Mouse (Mus musculus) embryonic stem cell, embryonic (primary cell): ENCODE results near the gene Sbno1.

ENCODE experiments used
- CTCF ChIA-PET, 4 experiments: fragments of 300-600 bp in 2 of 4; fragments of 350-600 bp in 2 of 4; sonication (Branson Sonifier 250); formaldehyde crosslinking; loops; one replicate each; lab custom pipeline; 2022; ENCODE audit warnings: inconsistent platforms in 2 of 4; lab: Charles Lee
- POLR2A ChIA-PET, 4 experiments: fragments of 300-600 bp in 2 of 4; fragments of 350-600 bp in 2 of 4; sonication (Branson Sonifier 250); formaldehyde crosslinking; loops; one replicate each; lab custom pipeline; 2022; ENCODE audit warnings: antibody characterized with exemption in 4 of 4, inconsistent platforms in 1 of 4; lab: Charles Lee

The Sbno1 gene

GRCm38 (mm10) chr5:124341753-124342339 lies 84.0 kb downstream of the Sbno1 start:
- POLR2A ChIA-PET = interaction anchor here in 3 of 4 experiments (1.0 to 6.7 kb wide), 6 partner anchors 8 to 28 kb away, joined by 3 to 58 read pairs (median 8); partner anchors contain the start of genes 2810006K23Rik (in 1 of the 3) and Mphosph9 (in 1 of the 3)

GRCm38 (mm10) chr5:124338791-124339190 lies 87.0 kb downstream of the Sbno1 start:
- CTCF ChIA-PET = interaction anchor here in 3 of 4 experiments (0.6 to 2.3 kb wide), 7 partner anchors 9 to 176 kb away, joined by 3 to 10 read pairs (median 4); partner anchors contain the start of genes 2810006K23Rik (in 1 of the 3) and Mphosph9 (in 1 of the 3)
- POLR2A ChIA-PET = interaction anchor here in 3 of 4 experiments (0.5 to 6.7 kb wide), 16 partner anchors 9 to 1441 kb away, joined by 3 to 89 read pairs (median 6); partner anchors contain the start of genes 2810006K23Rik (in 3 of the 3), Mphosph9 (in 3 of the 3), Ccdc62 (in 1 of the 3) and Kmt5a (in 1 of the 3)

More at GRCm38 (mm10) chr5:124341753-124342339, 84.0 kb downstream of the Sbno1 start:
- CTCF ChIA-PET = interaction anchor here in 1 of 4 experiments (0.8 to 1.5 kb wide), 3 partner anchors 11 to 77 kb away, joined by 3 to 7 read pairs (median 7); no protein-coding TSS in a partner anchor

GRCm38 (mm10) chr5:124337909-124338308 lies 87.9 kb downstream of the Sbno1 start:
- ChIA-PET CTCF (interaction anchor here in 1 of 4 experiments (2.3 kb wide), 1 partner anchor 10 kb away, joined by 9 read pairs; the partner anchor contains the start of genes 2810006K23Rik and Mphosph9), POLR2A (interaction anchor here in 2 of 4 experiments (0.8 to 6.7 kb wide), 8 partner anchors 8 to 589 kb away, joined by 3 to 89 read pairs (median 22); partner anchors contain the start of genes 2810006K23Rik (in 2 of the 2), Mphosph9 (in 2 of the 2) and Rsrc2 (in 1 of the 2))

GRCm38 (mm10) chr5:124337103-124337502 lies 88.7 kb downstream of the Sbno1 start:
- ChIA-PET POLR2A (interaction anchor here in 2 of 4 experiments (0.6 to 6.7 kb wide), 9 partner anchors 7 to 537 kb away, joined by 3 to 89 read pairs (median 4); partner anchors contain the start of genes 2810006K23Rik (in 2 of the 2) and Mphosph9 (in 2 of the 2)), CTCF (interaction anchor here in 1 of 4 experiments (0.6 kb wide), 1 partner anchor 52 kb away, joined by 3 read pairs; no protein-coding TSS in a partner anchor)

GRCm38 (mm10) chr5:124334392-124334791 lies 91.4 kb downstream of the Sbno1 start:
- ChIA-PET POLR2A (interaction anchor here in 2 of 4 experiments (0.5 to 8.3 kb wide), 5 partner anchors 13 to 131 kb away, joined by 3 to 80 read pairs (median 4); no protein-coding TSS in a partner anchor), CTCF (interaction anchor here in 2 of 4 experiments (0.6 kb wide), 2 partner anchors 18 to 19 kb away, joined by 3 to 6 read pairs; no protein-coding TSS in a partner anchor)

- CTCF ChIA-PET = interaction anchor here in 1 of 4 experiments (2.1 kb wide), 1 partner anchor 12 kb away, joined by 7 read pairs; no protein-coding TSS in a partner anchor
- POLR2A ChIA-PET = interaction anchor here in 3 of 4 experiments (0.6 to 8.3 kb wide), 10 partner anchors 8 to 211 kb away, joined by 3 to 89 read pairs (median 8); partner anchors contain the start of gene Tmed2 (in 1 of the 3)
Measured at GRCm38 (mm10) chr5:124330086-124330485, 95.7 kb downstream of the Sbno1 start.

GRCm38 (mm10) chr5:124327510-124328364 lies 98.1 kb downstream of the Sbno1 start, which contains the start of the genes Mphosph9 and 2810006K23Rik:
Mphosph9 (minus strand) TSS chr5:124327972.
2810006K23Rik (plus strand) TSS chr5:124328089.
- ChIA-PET CTCF (interaction anchor here in 3 of 4 experiments (0.5 to 1.8 kb wide), 8 partner anchors 11 to 1264 kb away, joined by 3 to 13 read pairs (median 4); no protein-coding TSS in a partner anchor), POLR2A (interaction anchor here (0.5 to 8.3 kb wide), 131 partner anchors 9 to 852 kb away, joined by 3 to 89 read pairs (median 4); partner anchors contain the start of genes Rilpl2 (in 4 of the 4), Arl6ip4 (in 3 of the 4), Kmt5a (in 3 of the 4) and Abcb9 (in 2 of the 4))

- ChIA-PET POLR2A (interaction anchor here (0.5 to 8.3 kb wide), 82 partner anchors 8 to 853 kb away, joined by 3 to 89 read pairs (median 4); partner anchors contain the start of genes Kmt5a (in 3 of the 4), Rilpl2 (in 3 of the 4), Abcb9 (in 2 of the 4) and Arl6ip4 (in 2 of the 4)), CTCF (interaction anchor here in 1 of 4 experiments (1.2 to 1.3 kb wide), 2 partner anchors 242 to 326 kb away, joined by 3 to 6 read pairs; no protein-coding TSS in a partner anchor)
Measured at GRCm38 (mm10) chr5:124326829-124327228, 99.0 kb downstream of the Sbno1 start.
